ENCODE assay signal across 20 mouse cellular contexts in genomic region chr2:168433392-168433791, GRCm38 (mm10).
DNase-seq lines count a peak whose midpoint lies in the region; ATAC-seq and TF ChIP-seq lines count a peak whose summit lies in the region.
"Had no signal": no experiment of that assay in that cellular context is flagged by ENCODE, and none has a peak within 500 bp of the region (broad histone marks: within the 10 kb centered on the region; RNA-seq: fewer than 3 reads in every experiment).

No protein-coding gene starts in this region.

- H3K4me2 ChIP-seq in kidney, embryonic 16.5 days (replicated peaks; ENCODE audit: low read depth, low read length) = no peak overlapping the region
- H3K4me2 ChIP-seq in midbrain, postnatal 0 days (ENCODE audit: low read depth, low read length, poor library complexity, severe bottlenecking) = no peak overlapping the region
- H3K4me2 ChIP-seq in midbrain, embryonic 11.5 days = no peak overlapping the region
- no peak overlapping the region for H3K4me2 ChIP-seq in lung, postnatal 0 days (replicated peaks; ENCODE audit: low read depth, low read length)
- H3K4me2 ChIP-seq: hindbrain, embryonic 13.5 days; limb, embryonic 13.5 days; lung, embryonic 15.5 days; midbrain, embryonic 12.5 days; stomach, embryonic 15.5 days had no signal

- no peak overlapping the region; the same call in 1 of the 2 replicates for H3K27ac ChIP-seq in kidney, embryonic 16.5 days (ENCODE audit: low read length)
- no peak overlapping the region for H3K27ac ChIP-seq in midbrain, postnatal 0 days (ENCODE audit: low read depth, low read length)
- H3K27ac ChIP-seq in midbrain, embryonic 11.5 days (ENCODE audit: low read depth, low read length) = no peak overlapping the region
- no peak overlapping the region for H3K27ac ChIP-seq in lung, postnatal 0 days (ENCODE audit: low read length)
- H3K27ac ChIP-seq: forebrain, embryonic 10.5 days; hindbrain, embryonic 13.5 days; limb, embryonic 13.5 days; liver, embryonic 14.5 days; lung, embryonic 15.5 days; midbrain, embryonic 12.5 days had no signal

- ATAC-seq in kidney, embryonic 16.5 days (ENCODE audit: low FRiP score, low TSS enrichment) = no peak
- no peak for ATAC-seq in midbrain, postnatal 0 days (ENCODE audit: low FRiP score)
- no peak for ATAC-seq in midbrain, embryonic 11.5 days (ENCODE audit: low FRiP score)
- no peak for ATAC-seq in lung, postnatal 0 days

- TF ChIP-seq CTCF in midbrain, postnatal 0 days (IDR thresholded peaks at IDR 0.05) = peak; percentile 26
- TF ChIP-seq CTCF in lung, postnatal 0 days (IDR thresholded peaks at IDR 0.05) = no peak

- TF ChIP-seq EP300 in lung, postnatal 0 days (IDR thresholded peaks at IDR 0.05) = no peak

- no peak overlapping the region for H3K4me3 ChIP-seq in kidney, embryonic 16.5 days (ENCODE audit: low read length)
- no peak overlapping the region for H3K4me3 ChIP-seq in midbrain, postnatal 0 days (ENCODE audit: low read depth, low read length)
- H3K4me3 ChIP-seq in midbrain, embryonic 11.5 days (ENCODE audit: low read depth, low read length) = no peak overlapping the region
- H3K4me3 ChIP-seq in lung, postnatal 0 days (ENCODE audit: low read depth, low read length) = no peak overlapping the region
- H3K4me3 ChIP-seq: forebrain, embryonic 10.5 days; hindbrain, embryonic 13.5 days; limb, embryonic 13.5 days; lung, embryonic 15.5 days; midbrain, embryonic 12.5 days; stomach, embryonic 15.5 days had no signal

- no peaks in the 10 kb centered on the region for H3K9me3 ChIP-seq in kidney, embryonic 16.5 days (ENCODE audit: low read length)
- no peaks in the 10 kb centered on the region for H3K9me3 ChIP-seq in midbrain, postnatal 0 days (ENCODE audit: low read length)
- no peaks in the 10 kb centered on the region for H3K9me3 ChIP-seq in midbrain, embryonic 11.5 days (ENCODE audit: control insufficient read depth, low read length)
- H3K9me3 ChIP-seq in lung, postnatal 0 days (ENCODE audit: low read length) = no peaks in the 10 kb centered on the region
- H3K9me3 ChIP-seq: limb, embryonic 13.5 days; lung, embryonic 15.5 days; midbrain, embryonic 12.5 days; stomach, embryonic 15.5 days had no signal

- H3K36me3 ChIP-seq in kidney, embryonic 16.5 days (ENCODE audit: insufficient read depth, low read length) = no peaks in the 10 kb centered on the region
- H3K36me3 ChIP-seq in midbrain, postnatal 0 days (ENCODE audit: insufficient read depth, low read length) = no peaks in the 10 kb centered on the region
- H3K36me3 ChIP-seq in midbrain, embryonic 11.5 days (ENCODE audit: control insufficient read depth, insufficient read depth, low read length) = no peaks in the 10 kb centered on the region
- H3K36me3 ChIP-seq in lung, postnatal 0 days (ENCODE audit: insufficient read depth, low read length) = no peaks in the 10 kb centered on the region
- H3K36me3 ChIP-seq: forebrain, embryonic 10.5 days; hindbrain, embryonic 13.5 days; limb, embryonic 13.5 days; lung, embryonic 15.5 days; midbrain, embryonic 12.5 days; stomach, embryonic 15.5 days had no signal

- H3K9ac ChIP-seq in kidney, embryonic 16.5 days (replicated peaks; ENCODE audit: low read length) = no peak overlapping the region
- H3K9ac ChIP-seq in midbrain, postnatal 0 days (replicated peaks; ENCODE audit: low read length, poor library complexity, severe bottlenecking) = no peak overlapping the region
- H3K9ac ChIP-seq in midbrain, embryonic 11.5 days (ENCODE audit: low read length) = no peak overlapping the region
- no peak overlapping the region for H3K9ac ChIP-seq in lung, postnatal 0 days (replicated peaks; ENCODE audit: low read depth)
- H3K9ac ChIP-seq: hindbrain, embryonic 13.5 days; limb, embryonic 13.5 days; liver, embryonic 14.5 days; lung, embryonic 15.5 days; midbrain, embryonic 12.5 days; stomach, embryonic 15.5 days had no signal

- 48% methylated on average over 5 of the region's 5 CpGs for whole genome bisulfite sequencing in kidney, embryonic 16.5 days
- WGBS in midbrain, postnatal 0 days = 70% methylated on average over 5 of the region's 5 CpGs
- WGBS in midbrain, embryonic 11.5 days = 73% methylated on average over 5 of the region's 5 CpGs
- WGBS in lung, postnatal 0 days = 62% methylated on average over 5 of the region's 5 CpGs

- DNase-seq in kidney, adult 11 months = peak; percentile 61
- DNase-seq in midbrain, postnatal 0 days (ENCODE audit: low spot score) = no peak
- no peak for DNase-seq in midbrain, embryonic 11.5 days (ENCODE audit: low spot score, missing footprints)
- peak; percentile 64 to 66 for DNase-seq in kidney, adult 8-10 months
- peak; percentile 76 to 77 for DNase-seq in kidney, postnatal 36 days
- DNase-seq in lung, postnatal 0 days (ENCODE audit: low spot score) = no peak
- no peak for DNase-seq in testis, postnatal 10 days (ENCODE audit: low spot score)
- DNase-seq: adrenal gland, adult 2 months; cerebellum, adult 11 months; cerebellum, postnatal 10 days; layer of hippocampus, postnatal 36 days; lung, postnatal 4 days had no signal

- H3K27me3 ChIP-seq in kidney, embryonic 16.5 days (ENCODE audit: insufficient read depth, low read length) = no peaks in the 10 kb centered on the region
- H3K27me3 ChIP-seq in midbrain, postnatal 0 days (ENCODE audit: insufficient read depth, low read length) = no peaks in the 10 kb centered on the region
- no peaks in the 10 kb centered on the region for H3K27me3 ChIP-seq in midbrain, embryonic 11.5 days (ENCODE audit: control insufficient read depth, insufficient read depth, low read length)
- no peaks in the 10 kb centered on the region for H3K27me3 ChIP-seq in lung, postnatal 0 days (replicated peaks; ENCODE audit: insufficient read depth, low read length)
- H3K27me3 ChIP-seq: limb, embryonic 13.5 days; lung, embryonic 15.5 days; midbrain, embryonic 12.5 days; stomach, embryonic 15.5 days had no signal

- peaks cover 4% of the 10 kb centered on the region; the same call in 1 of the 2 replicates for H3K4me1 ChIP-seq in kidney, embryonic 16.5 days (ENCODE audit: insufficient read depth, low read length)
- H3K4me1 ChIP-seq in midbrain, postnatal 0 days (ENCODE audit: insufficient read depth, low read length) = no peaks in the 10 kb centered on the region
- H3K4me1 ChIP-seq in midbrain, embryonic 11.5 days (ENCODE audit: control insufficient read depth, insufficient read depth, low read length) = no peaks in the 10 kb centered on the region
- no peaks in the 10 kb centered on the region for H3K4me1 ChIP-seq in lung, postnatal 0 days (ENCODE audit: insufficient read depth, low read depth, low read length)
- H3K4me1 ChIP-seq: hindbrain, embryonic 13.5 days; lung, embryonic 15.5 days; midbrain, embryonic 12.5 days had no signal

Comparison
In these comparisons a context has a peak if more than half of its experiments do, and no peak if none do; other contexts are left out.
1. DNase-seq: peak in kidney, adult 11 months (single experiment), kidney, adult 8-10 months (2 of 2) and kidney, postnatal 36 days (2 of 2); none in midbrain, postnatal 0 days (single experiment), midbrain, embryonic 11.5 days (single experiment), lung, postnatal 0 days (single experiment) and testis, postnatal 10 days (single experiment).